Mouse (Mus musculus) regulatory T cell (primary cell): ENCODE measurements around the gene Pllp.

Experiments
- in situ Hi-C: fragments of 300-600 bp; cut with MboI, MseI; formaldehyde crosslinking; loops from one replicate; pipeline ENCODE4 v1.15.1; 2025; ENCODE audit warnings: high pct_unique_total_duplicates

Gene Pllp

DNA sequence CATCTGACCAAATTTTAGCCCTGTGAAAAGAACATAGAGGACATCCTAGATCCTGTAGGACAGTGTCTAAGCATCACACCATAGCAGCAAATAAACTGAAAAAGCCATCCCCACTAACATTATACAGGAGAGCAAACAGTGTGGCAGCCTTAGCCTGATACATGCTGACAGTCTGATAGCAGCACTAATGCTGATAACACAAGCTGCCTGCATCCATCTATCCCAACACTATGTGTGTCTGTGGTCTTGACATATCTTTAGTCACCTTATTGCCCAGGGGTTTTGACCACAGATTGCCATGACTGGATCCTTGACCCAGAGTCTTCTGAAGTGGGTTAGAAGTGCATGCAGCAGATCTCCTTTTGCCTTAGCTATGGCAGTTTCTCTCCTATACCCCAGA lies 41.1 kb downstream of the Pllp start:
- in situ Hi-C loops = no loop called here

DNA sequence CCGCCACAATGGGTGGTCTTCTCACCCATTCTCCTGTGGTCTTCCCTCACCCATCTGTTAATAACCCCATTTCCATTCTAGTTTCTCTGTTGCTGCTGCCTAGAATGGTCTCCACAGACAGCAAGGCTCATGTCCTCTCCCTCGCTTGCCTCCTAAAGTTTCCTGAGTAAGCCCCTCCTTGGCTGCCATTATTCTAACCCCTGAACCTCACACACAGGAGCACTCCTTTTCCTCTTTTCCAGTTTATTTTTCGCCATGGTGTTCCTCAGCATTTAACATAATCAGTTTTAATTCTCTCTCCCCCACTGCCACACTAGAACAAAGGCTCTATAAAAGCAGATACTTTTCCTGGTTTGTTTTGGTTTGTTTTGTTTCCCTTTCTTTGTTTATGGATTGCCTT lies 43.1 kb downstream of the Pllp start:
- in situ Hi-C loops = no loop called here

DNA sequence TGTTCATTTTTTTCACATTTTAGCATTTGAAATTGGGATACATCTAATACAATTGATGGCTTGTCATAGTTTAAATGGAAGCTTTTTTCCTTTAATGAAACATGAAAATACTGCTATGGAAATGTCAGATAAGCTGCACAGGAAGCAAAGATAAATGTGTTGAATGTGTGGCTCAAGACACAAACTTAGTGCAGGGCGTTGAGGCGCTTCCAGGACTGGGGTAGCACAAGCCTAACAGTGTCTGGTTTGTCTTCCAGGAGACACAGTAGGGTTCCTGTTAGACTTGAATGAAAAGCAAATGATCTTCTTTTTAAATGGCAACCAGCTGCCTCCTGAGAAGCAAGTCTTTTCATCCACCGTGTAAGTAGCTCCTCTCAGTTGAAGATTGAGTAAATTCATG lies 46.6 kb downstream of the Pllp start:
- in situ Hi-C loops = no loop called here

DNA sequence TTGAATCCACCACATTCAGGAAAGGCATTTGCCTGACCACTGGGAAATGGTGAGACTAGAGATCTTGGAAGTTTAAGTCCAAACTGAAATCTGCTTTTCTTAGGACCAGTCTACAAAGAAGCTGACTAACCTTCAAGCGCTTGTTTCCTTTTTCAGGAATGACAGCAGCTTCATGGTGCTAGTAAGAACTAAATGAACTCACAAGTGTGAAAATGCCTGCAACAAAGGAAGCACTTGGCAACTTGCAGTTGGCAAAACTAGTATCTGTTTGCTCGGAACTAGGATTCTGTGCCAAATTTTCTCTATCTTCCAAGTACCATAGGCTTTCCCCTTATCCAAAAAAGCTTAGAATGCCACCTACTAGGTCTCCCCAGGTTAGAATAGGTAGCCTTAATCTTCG lies 49.9 kb downstream of the Pllp start:
- in situ Hi-C loops = no loop called here

DNA sequence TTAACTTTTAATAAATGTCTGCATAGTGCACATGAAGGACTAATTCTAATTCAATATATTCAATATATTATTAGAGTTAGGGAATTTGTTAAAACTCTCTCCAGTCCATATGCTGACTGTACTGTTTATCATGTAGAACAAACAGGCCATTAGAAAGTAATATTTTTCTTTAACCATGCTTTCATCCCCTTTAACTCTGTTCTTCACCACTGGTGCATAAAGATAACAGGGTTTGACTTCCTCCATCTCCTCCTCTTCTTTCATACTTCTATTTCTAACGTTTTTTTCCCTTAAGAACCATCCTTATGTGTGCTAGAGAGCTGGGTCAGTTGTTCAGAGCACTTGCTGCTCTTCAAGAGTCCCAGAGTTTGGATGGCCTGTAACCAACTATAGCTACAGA lies 50.9 kb downstream of the Pllp start:
- in situ Hi-C loops = no loop called here

DNA sequence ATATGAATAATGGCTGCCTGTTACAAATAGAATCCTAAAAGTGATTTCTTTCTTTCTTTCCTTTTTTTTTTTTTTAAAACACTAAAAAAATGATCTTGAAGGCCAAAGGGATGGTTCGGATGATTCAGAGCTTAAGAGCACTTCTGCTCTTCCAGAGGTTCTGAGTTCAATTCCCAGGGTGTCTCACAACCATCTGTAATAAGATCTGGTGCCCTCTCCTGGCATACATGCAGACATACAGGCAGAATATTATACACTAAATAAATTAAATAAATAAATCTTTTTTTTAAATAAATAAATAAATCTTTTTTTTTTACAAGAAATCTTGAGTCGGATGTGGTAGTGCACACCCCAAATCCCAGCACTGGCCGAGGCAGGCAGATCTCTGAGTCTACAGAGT lies 54.1 kb downstream of the Pllp start:
- in situ Hi-C loops = no loop called here

DNA sequence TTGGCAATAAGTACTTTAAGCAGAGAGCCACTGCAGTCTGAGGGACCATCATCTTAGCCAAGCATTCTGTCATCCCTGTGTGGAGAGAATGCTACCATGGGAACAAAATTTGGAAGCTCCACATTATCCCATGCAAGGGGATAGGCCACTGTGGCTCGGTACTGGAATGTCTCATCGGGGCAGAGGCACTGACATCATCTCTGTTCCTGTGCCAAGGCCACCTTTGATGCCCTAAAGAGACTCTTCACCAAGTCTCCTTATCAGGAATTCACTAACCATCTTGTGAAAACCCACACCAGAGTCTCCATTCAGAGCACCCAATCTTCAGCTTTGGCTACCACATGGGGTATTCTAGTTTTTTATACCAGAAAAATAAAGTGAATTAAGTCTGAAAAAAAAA lies 54.9 kb downstream of the Pllp start:
- in situ Hi-C loops = no loop called here

DNA sequence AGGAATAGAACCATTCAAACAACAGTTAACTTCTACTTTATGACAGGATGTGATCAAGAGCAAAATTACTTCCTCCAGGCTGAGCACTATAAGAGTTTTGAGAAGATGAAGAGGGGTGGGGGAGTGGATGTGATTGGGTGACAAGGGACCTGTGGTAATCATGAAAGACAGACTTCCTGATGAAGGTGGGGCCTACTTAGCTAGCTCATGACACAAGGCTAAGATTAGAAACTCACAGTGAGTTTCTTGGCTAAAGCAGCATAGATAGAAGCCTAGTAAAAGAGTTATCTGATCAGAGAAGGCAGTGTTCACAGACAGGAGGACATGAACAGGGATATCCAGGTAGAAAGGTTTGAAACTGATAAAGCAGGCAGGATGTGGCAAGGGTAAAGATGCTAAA lies 61.9 kb downstream of the Pllp start:
- in situ Hi-C loops = no loop called here

DNA sequence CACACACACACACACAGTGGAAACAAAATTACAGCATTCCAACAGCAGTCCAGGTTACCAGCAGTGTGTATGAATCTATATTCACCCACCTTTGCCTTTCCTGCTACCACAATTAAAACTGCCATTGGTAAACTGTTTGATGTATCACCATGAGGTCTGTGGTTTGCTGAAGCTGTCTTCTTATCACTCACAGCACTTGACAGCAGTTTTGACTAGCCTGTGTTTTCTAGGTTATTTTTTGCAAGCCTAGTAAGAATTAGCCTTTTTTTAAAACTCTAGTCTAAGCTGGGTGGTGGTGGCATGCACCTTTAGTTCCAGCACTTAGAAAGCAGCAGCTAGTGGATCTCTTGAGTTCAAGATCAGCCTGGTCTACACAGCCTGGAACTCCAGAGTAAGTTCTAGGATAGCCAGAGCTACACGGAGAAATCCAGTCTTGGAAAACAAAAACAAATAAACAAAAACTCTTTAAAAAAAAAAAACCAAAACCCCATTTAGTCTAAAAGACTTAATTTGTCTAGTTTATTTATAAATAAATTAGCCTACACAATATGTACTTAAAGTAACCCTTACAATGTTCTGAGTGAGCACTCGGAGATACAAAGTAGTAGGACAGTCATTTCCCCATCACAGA lies 62.4 kb downstream of the Pllp start:
- in situ Hi-C loops = no loop called here
